Mouse (Mus musculus) c-Kit-positive CD71-positive TER-119-positive erythroid progenitor cells, embryonic 14.5 days (primary cell): ENCODE data around the gene 1700056E22Rik.

Experiments
- DNase-seq: peaks from one replicate; pipeline ENCODE4 v3.0.0-alpha.2; 2013; ENCODE audit warnings: low spot score

Gene 1700056E22Rik

GRCm38 (mm10) chr1:184019042-184019721 lies 14.9 kb downstream of the 1700056E22Rik start:
- DNase-seq: no peak

- no peak for DNase-seq
Measured at GRCm38 (mm10) chr1:184017606-184018005, 16.5 kb downstream of the 1700056E22Rik start.

GRCm38 (mm10) chr1:184015995-184016730 lies 17.9 kb downstream of the 1700056E22Rik start:
- no peak for DNase-seq

GRCm38 (mm10) chr1:184014091-184014490 lies 20.0 kb downstream of the 1700056E22Rik start:
- no peak for DNase-seq

DNA sequence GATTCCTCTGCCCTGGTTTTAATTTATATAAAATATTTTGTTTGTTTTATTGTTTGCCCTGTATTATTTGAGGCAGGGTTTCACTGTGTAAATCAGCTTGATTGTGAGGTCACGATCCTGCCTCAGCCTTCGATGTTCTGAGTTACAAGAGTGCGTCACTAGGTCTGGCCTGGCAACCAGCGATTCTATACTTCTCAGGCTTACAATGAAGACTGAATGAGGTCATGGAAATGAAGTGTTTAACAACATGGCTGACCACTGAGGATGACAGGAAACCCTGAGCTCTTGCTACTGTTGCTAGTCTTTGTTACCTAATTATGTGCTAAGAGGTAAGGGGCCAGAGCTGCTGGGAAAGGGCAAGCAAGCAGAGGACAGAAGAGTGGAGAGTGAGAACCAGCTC lies 21.0 kb downstream of the 1700056E22Rik start, which contains the start of gene Dusp10:
Dusp10 (plus strand) TSS at position 197 of the 400 bp plus-strand sequence.
- DNase-seq: no peak

DNA sequence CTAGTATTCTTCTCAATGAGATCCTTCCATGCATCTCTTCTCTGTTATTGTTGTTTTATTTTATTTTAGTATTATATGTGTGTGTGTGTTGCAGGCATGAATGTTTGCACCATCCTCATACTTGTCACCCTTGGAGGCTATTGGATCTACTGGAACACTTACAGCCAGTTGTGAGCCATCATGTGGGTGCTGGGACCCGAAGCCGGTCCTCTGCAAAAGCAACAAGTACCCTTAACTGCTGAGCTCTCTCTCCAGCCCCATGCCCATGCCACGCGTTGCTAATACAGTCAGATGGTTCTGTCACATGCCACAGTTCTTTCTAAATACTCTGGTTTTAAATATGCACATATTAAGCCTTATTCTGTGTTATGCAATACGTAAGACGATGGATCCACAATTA lies 22.8 kb downstream of the 1700056E22Rik start:
- DNase-seq: no peak

DNA sequence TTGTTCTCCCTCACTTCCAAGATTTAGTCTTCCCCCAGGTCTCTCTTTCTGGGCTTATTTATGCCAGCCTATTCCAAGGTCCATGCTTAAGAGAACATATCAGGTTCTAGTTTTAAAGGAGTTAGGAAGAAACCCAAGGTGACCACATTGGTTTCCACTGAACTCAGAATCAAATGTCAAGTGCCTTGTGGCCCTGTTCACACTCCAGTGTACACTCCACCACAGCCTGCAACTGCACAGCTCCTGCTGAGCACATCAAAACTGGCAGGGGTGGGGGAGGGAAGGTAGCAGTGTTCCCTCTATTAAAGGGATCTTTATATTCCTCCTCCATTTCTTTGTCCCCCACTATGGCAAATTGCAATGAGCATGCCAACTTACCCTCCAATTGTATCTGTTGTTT lies 28.0 kb downstream of the 1700056E22Rik start:
- DNase-seq: no peak

DNA sequence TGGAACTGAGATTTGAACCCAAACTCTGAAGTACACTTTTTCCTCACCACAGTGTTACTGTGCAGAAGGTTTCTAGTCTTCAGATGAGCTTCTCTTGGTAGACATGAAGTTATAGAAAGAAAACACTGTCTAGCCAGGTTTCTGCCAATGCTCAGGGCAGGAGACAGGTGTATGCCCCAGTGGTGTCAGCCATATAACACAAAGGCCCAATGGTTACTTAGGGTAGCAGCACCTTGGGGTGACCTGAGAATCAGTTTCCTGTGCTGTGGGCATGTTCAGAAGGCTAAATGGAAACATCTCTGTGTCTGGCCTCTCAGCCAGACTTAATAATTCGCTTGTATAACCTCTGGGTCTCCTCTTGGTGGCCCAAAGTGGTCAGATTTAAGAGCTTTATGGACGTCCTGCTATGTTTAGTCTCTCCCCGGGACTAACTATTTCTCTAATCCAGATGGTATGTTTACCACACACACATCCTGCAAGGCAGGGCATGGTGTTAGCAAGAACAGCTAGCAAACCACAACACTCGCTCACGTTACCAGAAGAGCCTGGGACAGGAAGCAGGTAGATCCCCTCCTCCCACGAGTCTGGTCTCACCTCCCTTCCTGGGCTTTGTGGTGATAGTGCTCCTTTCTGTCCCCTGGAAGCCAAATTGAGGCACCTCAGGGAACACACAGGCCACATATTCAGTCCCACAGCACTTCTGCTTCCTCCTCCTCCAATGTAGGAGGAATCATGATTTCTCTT lies 28.6 kb downstream of the 1700056E22Rik start:
- DNase-seq: no peak

GRCm38 (mm10) chr1:184004311-184004710 lies 29.8 kb downstream of the 1700056E22Rik start:
- no peak for DNase-seq

GRCm38 (mm10) chr1:184002470-184002869 lies 31.6 kb downstream of the 1700056E22Rik start:
- DNase-seq: no peak

- DNase-seq: no peak
Measured at GRCm38 (mm10) chr1:183997207-183997606, 36.9 kb downstream of the 1700056E22Rik start.

DNA sequence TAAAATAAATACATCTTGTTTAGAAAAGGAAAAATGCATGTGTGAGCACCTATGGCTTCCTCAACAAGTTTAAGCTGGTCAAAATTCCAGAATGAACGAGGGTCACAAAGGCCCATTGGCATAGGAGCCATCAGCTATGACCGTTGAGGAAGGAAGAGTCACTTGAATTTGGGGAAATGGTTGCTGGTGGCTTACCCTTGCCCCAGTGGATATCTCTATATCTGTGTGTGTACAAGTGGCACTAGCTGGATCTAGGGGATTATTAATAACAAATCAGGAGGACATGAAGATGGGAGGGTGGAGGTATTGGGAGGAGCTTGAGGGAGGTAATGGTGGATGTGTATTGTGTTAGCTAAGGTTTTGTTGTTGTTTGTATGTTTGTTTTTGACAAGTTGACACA lies 42.2 kb downstream of the 1700056E22Rik start:
- DNase-seq: no peak

DNA sequence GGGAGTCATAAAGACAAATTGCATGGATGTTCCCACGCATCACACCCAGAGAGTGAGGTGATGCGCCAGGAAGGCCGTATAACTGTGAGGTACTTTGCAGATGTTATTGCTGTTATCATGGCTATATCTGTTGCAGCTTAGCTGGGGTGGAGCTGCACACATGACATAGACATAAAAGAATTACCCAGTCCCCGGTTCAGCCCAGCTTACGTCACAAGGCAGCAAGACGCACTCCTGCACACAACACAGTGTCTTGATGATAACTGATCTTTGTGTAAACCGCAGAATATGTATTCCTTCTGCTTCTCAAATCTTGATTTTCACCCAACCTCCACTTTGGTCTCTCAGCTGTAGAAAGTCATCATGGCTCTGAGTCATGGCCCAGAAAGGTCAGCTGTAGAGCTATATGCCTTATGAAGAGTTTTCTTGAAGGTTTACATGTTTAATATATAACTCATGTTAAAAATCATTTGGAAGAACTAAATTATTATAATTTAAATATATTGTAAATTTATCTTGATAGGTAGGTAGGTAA lies 46.3 kb downstream of the 1700056E22Rik start:
- no peak for DNase-seq
